Mouse (Mus musculus) MEL (cell line): Measurements from ENCODE around the gene Kdm6b. TPM values are rescaled to one million over a fixed set of nuclear protein-coding genes. Genes with fewer than 3 reads are reported as not detected.
A peak's percentile ranks its signal among the peaks of the same experiment; 100 is the strongest.

ENCODE experiments used
- DNase-seq: peaks from one replicate; pipeline ENCODE4 v3.0.0; 2011; ENCODE audit warnings: low read depth, low spot score
- H3K27ac ChIP-seq: 2 replicates; pipeline ENCODE4 v1.5.1; 2012; ENCODE audit warnings: low read depth, mild to moderate bottlenecking, control low read depth, low read length, moderate library complexity; ENCODE audit not compliant: control insufficient read depth
- H3K27me3 ChIP-seq, 2 experiments: fragments of 150-350 bp in 1 of 2; sonication (generic) in 1 of 2; 2 replicates each; pipeline ENCODE4 v1.6.1; 2012; ENCODE audit warnings: low read length in 2 of 2, mild to moderate bottlenecking in 2 of 2, improper control_type of control experiment in 1 of 2, moderate library complexity in 1 of 2; ENCODE audit not compliant: insufficient read depth in 2 of 2, control insufficient read depth in 1 of 2
- H3K36me3 ChIP-seq, 2 experiments: 2 replicates each; pipeline ENCODE4 v1.6.1; 2012 to 2014; ENCODE audit warnings: low read length in 2 of 2, improper control_type of control experiment in 1 of 2, inconsistent platforms in 1 of 2, mild to moderate bottlenecking in 1 of 2; ENCODE audit not compliant: insufficient read depth in 2 of 2, control insufficient read depth in 1 of 2
- H3K4me1 ChIP-seq, 2 experiments: fragments of 150-350 bp in 1 of 2; sonication (generic) in 1 of 2; 2 replicates each; pipeline ENCODE4 v1.6.1; 2012; ENCODE audit warnings: low read length in 2 of 2, improper control_type of control experiment in 1 of 2, mild to moderate bottlenecking in 1 of 2; ENCODE audit not compliant: insufficient read depth in 2 of 2, control insufficient read depth in 1 of 2
- H3K4me3 ChIP-seq, 2 experiments: fragments of 150-350 bp in 1 of 2; sonication (generic) in 1 of 2; 2 replicates each; pipeline ENCODE4 v1.5.1; 2012; ENCODE audit warnings: low read depth in 2 of 2, low read length in 2 of 2, mild to moderate bottlenecking in 2 of 2, moderate library complexity in 2 of 2, control low read depth in 1 of 2, improper control_type of control experiment in 1 of 2; ENCODE audit not compliant: control insufficient read depth in 1 of 2, insufficient read depth in 1 of 2
- H3K79me2 ChIP-seq: 2 replicates; pipeline ENCODE4 v1.6.1; 2012; ENCODE audit warnings: mild to moderate bottlenecking, low read length, moderate library complexity; ENCODE audit not compliant: control insufficient read depth, poor library complexity, insufficient read depth
- H3K9ac ChIP-seq: 2 replicates; pipeline ENCODE4 v1.6.1; 2012; ENCODE audit warnings: low read depth, mild to moderate bottlenecking, control low read depth, low read length, moderate library complexity; ENCODE audit not compliant: control insufficient read depth, poor library complexity, severe bottlenecking
- H3K9me3 ChIP-seq: fragments of 150-350 bp; sonication (generic); replicated peaks from 2 replicates; pipeline ENCODE4 v1.6.1; 2012; ENCODE audit warnings: mild to moderate bottlenecking, low read length, improper control_type of control experiment, moderate library complexity; ENCODE audit not compliant: insufficient read depth
- CHD1 ChIP-seq: IDR thresholded peaks from 2 replicates; pipeline ENCODE4 v1.6.1; 2012; ENCODE audit warnings: low read depth, mild to moderate bottlenecking, inconsistent platforms, low read length, improper control_type of control experiment
- CHD2 ChIP-seq: IDR thresholded peaks from 2 replicates; pipeline ENCODE4 v1.6.1; 2011; ENCODE audit warnings: low read length, improper control_type of control experiment
- CTCF ChIP-seq, 3 experiments: IDR thresholded peaks in 2 of 3; conservative IDR thresholded peaks in 1 of 3; 2 replicates each; pipeline ENCODE4 v1.5.1; 2011 to 2012; ENCODE audit warnings: low read length in 3 of 3, low read depth in 2 of 3, mild to moderate bottlenecking in 2 of 3, improper control_type of control experiment in 1 of 3, inconsistent platforms in 1 of 3, mixed read lengths in 1 of 3, moderate library complexity in 1 of 3; ENCODE audit not compliant: control insufficient read depth in 1 of 3, insufficient read depth in 1 of 3, poor library complexity in 1 of 3, severe bottlenecking in 1 of 3
- E2F4 ChIP-seq: IDR thresholded peaks from 2 replicates; pipeline ENCODE4 v1.6.1; 2011; ENCODE audit warnings: low read depth, low read length, improper control_type of control experiment, borderline replicate concordance
- EP300 ChIP-seq, 2 experiments: IDR thresholded peaks; 2 replicates each; pipeline ENCODE4 v1.6.1; 2011; ENCODE audit warnings: improper control_type of control experiment in 2 of 2, low read length in 2 of 2, low read depth in 1 of 2, mild to moderate bottlenecking in 1 of 2
- ETS1 ChIP-seq: IDR thresholded peaks from 2 replicates; pipeline ENCODE4 v1.6.1; 2012; ENCODE audit warnings: low read depth, mild to moderate bottlenecking, inconsistent platforms, low read length, improper control_type of control experiment, moderate library complexity
- GABPA ChIP-seq: IDR thresholded peaks from 2 replicates; pipeline ENCODE4 v1.6.1; 2012; ENCODE audit warnings: low read depth, mild to moderate bottlenecking, inconsistent platforms, low read length, improper control_type of control experiment, moderate library complexity
- GATA1 ChIP-seq: IDR thresholded peaks from 2 replicates; pipeline ENCODE4 v1.6.1; 2011; ENCODE audit warnings: low read depth, low read length, improper control_type of control experiment
- HCFC1 ChIP-seq: IDR thresholded peaks from 2 replicates; pipeline ENCODE4 v1.6.1; 2012; ENCODE audit warnings: low read depth, mild to moderate bottlenecking, inconsistent platforms, low read length, improper control_type of control experiment, moderate library complexity
- KAT2A ChIP-seq: conservative IDR thresholded peaks from 2 replicates; pipeline ENCODE4 v1.6.1; 2012; ENCODE audit warnings: low read depth, low read length, improper control_type of control experiment, inconsistent platforms
- MAFK ChIP-seq: IDR thresholded peaks from 2 replicates; pipeline ENCODE4 v1.6.1; 2011; ENCODE audit warnings: low read depth, mild to moderate bottlenecking, low read length, improper control_type of control experiment, borderline replicate concordance
- MAX ChIP-seq: IDR thresholded peaks from 2 replicates; pipeline ENCODE4 v1.6.1; 2011; ENCODE audit warnings: low read length, improper control_type of control experiment
- MAZ ChIP-seq: IDR thresholded peaks from 2 replicates; pipeline ENCODE4 v1.6.1; 2012; ENCODE audit warnings: low read depth, mild to moderate bottlenecking, inconsistent platforms, low read length, improper control_type of control experiment
- MEF2A ChIP-seq: IDR thresholded peaks from 2 replicates; pipeline ENCODE4 v1.6.1; 2014; ENCODE audit warnings: low read depth, mild to moderate bottlenecking, inconsistent platforms, low read length, improper control_type of control experiment; ENCODE audit not compliant: poor library complexity, insufficient replicate concordance, severe bottlenecking; ENCODE audit errors: extremely low read depth
- MXI1 ChIP-seq: IDR thresholded peaks from 2 replicates; pipeline ENCODE4 v1.6.1; 2011; ENCODE audit warnings: mild to moderate bottlenecking, low read depth, low read length, improper control_type of control experiment
- MYB ChIP-seq: IDR thresholded peaks from 2 replicates; pipeline ENCODE4 v1.6.1; 2011; ENCODE audit warnings: mild to moderate bottlenecking, low read depth, low read length, improper control_type of control experiment
- NELFE ChIP-seq: IDR thresholded peaks from 2 replicates; pipeline ENCODE4 v1.6.1; 2011; ENCODE audit warnings: low read depth, low read length, improper control_type of control experiment
- NRF1 ChIP-seq: IDR thresholded peaks from 2 replicates; pipeline ENCODE4 v1.6.1; 2014; ENCODE audit warnings: low read depth, mild to moderate bottlenecking, inconsistent platforms, low read length, improper control_type of control experiment, moderate library complexity; ENCODE audit not compliant: poor library complexity, insufficient read depth, severe bottlenecking
- POLR2A ChIP-seq, 2 experiments: IDR thresholded peaks; 2 replicates each; pipeline ENCODE4 v1.6.1; 2011 to 2012; ENCODE audit warnings: low read length in 2 of 2, mild to moderate bottlenecking in 2 of 2, control low read depth in 1 of 2, improper control_type of control experiment in 1 of 2, low read depth in 1 of 2, moderate library complexity in 1 of 2; ENCODE audit not compliant: control insufficient read depth in 1 of 2, insufficient read depth in 1 of 2, poor library complexity in 1 of 2
- POLR2AphosphoS2 ChIP-seq: IDR thresholded peaks from 2 replicates; pipeline ENCODE4 v1.6.1; 2011; ENCODE audit warnings: low read length, improper control_type of control experiment
- RAD21 ChIP-seq: IDR thresholded peaks from 2 replicates; pipeline ENCODE4 v1.6.1; 2011; ENCODE audit warnings: mild to moderate bottlenecking, low read depth, low read length, improper control_type of control experiment
- RCOR1 ChIP-seq: IDR thresholded peaks from 2 replicates; pipeline ENCODE4 v1.6.1; 2012; ENCODE audit warnings: low read depth, mild to moderate bottlenecking, inconsistent platforms, low read length, improper control_type of control experiment
- SIN3A ChIP-seq: IDR thresholded peaks from 2 replicates; pipeline ENCODE4 v1.6.1; 2012; ENCODE audit warnings: low read length, improper control_type of control experiment, inconsistent platforms
- TBP ChIP-seq: IDR thresholded peaks from 2 replicates; pipeline ENCODE4 v1.8.0; 2011; ENCODE audit warnings: low read depth, low read length, improper control_type of control experiment
- USF1 ChIP-seq: IDR thresholded peaks from 2 replicates; pipeline ENCODE4 v1.6.1; 2014; ENCODE audit warnings: low read depth, mild to moderate bottlenecking, inconsistent platforms, low read length, improper control_type of control experiment, moderate library complexity
- ZC3H11A ChIP-seq: IDR thresholded peaks from 2 replicates; pipeline ENCODE4 v1.6.1; 2012; ENCODE audit warnings: low read depth, mild to moderate bottlenecking, inconsistent platforms, low read length, improper control_type of control experiment
- ZKSCAN1 ChIP-seq: IDR thresholded peaks from 2 replicates; pipeline ENCODE4 v1.6.1; 2012; ENCODE audit warnings: low read depth, mild to moderate bottlenecking, inconsistent platforms, low read length, improper control_type of control experiment, moderate library complexity
- ZMIZ1 ChIP-seq: IDR thresholded peaks from 2 replicates; pipeline ENCODE4 v1.6.1; 2012; ENCODE audit warnings: low read depth, mild to moderate bottlenecking, inconsistent platforms, low read length, improper control_type of control experiment, moderate library complexity
- polyA plus RNA-seq, 2 experiments: library from polyadenylated mRNA; stranded (reverse) in 1 of 2; unstranded in 1 of 2; fragments of >175 nt in 1 of 2; fragments of >200 nt in 1 of 2; gene quantifications; 2 replicates each; pipeline versions ENCODE4 v1.2.1 to v1.2.4; 2012; ENCODE audit warnings: low replicate concordance in 2 of 2, low read depth in 1 of 2; ENCODE audit not compliant: insufficient read length in 2 of 2, insufficient read depth in 1 of 2, missing spikeins in 1 of 2
- total RNA-seq: library from RNA; depleted of rRNA; stranded (reverse); fragments of 300-350 nt; gene quantifications from 2 replicates; pipeline ENCODE4 v1.2.3, GENCODE M21; 2012

Kdm6b gene
- total and polyA plus RNA-seq, 3 experiments, result 5.8 to 43.4 (median 25.0) TPM

GRCm38 (mm10) chr11:69415327-69415667, 1.8 kb upstream of the Kdm6b start:
- H3K4me1 ChIP-seq, result peaks cover 17 to 46% of the 10 kb centered on the region in 2 experiments
- H3K4me3 ChIP-seq, result peak overlapping the region; percentile 75 to 90
- no peaks in the 10 kb centered on the region for H3K27me3 ChIP-seq
- peak overlapping the region; percentile 85 for H3K9ac ChIP-seq
- peak; percentile 55 for DNase-seq
- TF ChIP-seq RCOR1 (no peak), MAZ (0 out of 2 replicates have a peak, but pooled peaks have one; percentile 68), MEF2A (no peak), ZMIZ1 (0 out of 2 replicates have a peak, but pooled peaks have one; percentile 40), MXI1 (peak; percentile 61; the same call in 1 of the 2 replicates), HCFC1 (0 out of 2 replicates have a peak, but pooled peaks have one; percentile 6), CHD1 (peak; percentile 46; the same call in 1 of the 2 replicates), EP300 (IDR thresholded peaks at IDR 0.05; ENCODE audit: low read depth in 1 of 2, low read length in 2 of 2) (peak in 1 of 2 experiments; percentile 3; a peak in 1 of 4 replicates)
- TF ChIP-seq, all 39 proteins: peak for 6
- Histone ChIP-seq H3K36me3 (peaks cover 0 to 26% of the 10 kb centered on the region in 2 experiments; a peak in 2 of 4 replicates), H3K9me3 (no peaks in the 10 kb centered on the region), H3K27ac (peak overlapping the region; percentile 87), H3K79me2 (peaks cover 42% of the 10 kb centered on the region)

GRCm38 (mm10) chr11:69414421-69415326, 1.2 kb upstream of the Kdm6b start:
- peaks cover 47% of the 10 kb centered on the region for H3K79me2 ChIP-seq
- H3K9me3 ChIP-seq, result no peaks in the 10 kb centered on the region
- H3K27ac ChIP-seq, result peak overlapping the region; percentile 91
- peaks cover 17 to 46% of the 10 kb centered on the region in 2 experiments for H3K4me1 ChIP-seq
- H3K9ac ChIP-seq, result peak overlapping the region; percentile 85
- no peaks in the 10 kb centered on the region for H3K27me3 ChIP-seq
- peak overlapping the region; percentile 75 to 90 for H3K4me3 ChIP-seq
- DNase-seq, result peak; percentile 64
- peaks cover 0 to 26% of the 10 kb centered on the region in 2 experiments; a peak in 2 of 4 replicates for H3K36me3 ChIP-seq
- peak; percentile 54; the same call in 1 of the 2 replicates for TF ChIP-seq MAZ
- TF ChIP-seq TBP, result no peak
- peak in 1 of 2 experiments; percentile 37; a peak in 1 of 4 replicates for TF ChIP-seq POLR2A (IDR thresholded peaks at IDR 0.05; ENCODE audit: control insufficient read depth in 1 of 2, insufficient read depth in 1 of 2, low read depth in 1 of 2, low read length in 2 of 2, poor library complexity in 1 of 2)
- no peak for TF ChIP-seq POLR2AphosphoS2
- no peak for TF ChIP-seq ZKSCAN1
- TF ChIP-seq GATA1, result no peak
- TF ChIP-seq SIN3A, result no peak
- no peak for TF ChIP-seq NRF1
- no peak for TF ChIP-seq RCOR1
- TF ChIP-seq ZC3H11A, result no peak
- no peak for TF ChIP-seq NELFE
- no peak for TF ChIP-seq GABPA
- TF ChIP-seq USF1, result no peak
- no peak for TF ChIP-seq CTCF (IDR thresholded peaks at IDR 0.05 in 2 of 3, conservative IDR thresholded peaks at IDR 0.05 in 1 of 3; ENCODE audit: control insufficient read depth in 1 of 3, insufficient read depth in 1 of 3, low read depth in 2 of 3, low read length in 3 of 3, poor library complexity in 1 of 3, severe bottlenecking in 1 of 3)
- no peak for TF ChIP-seq CHD2
- no peak for TF ChIP-seq MAX
- TF ChIP-seq RAD21, result no peak
- TF ChIP-seq ETS1, result peak; percentile 48; the same call in 1 of the 2 replicates
- no peak for TF ChIP-seq HCFC1
- TF ChIP-seq E2F4, result no peak
- no peak for TF ChIP-seq MYB
- TF ChIP-seq ZMIZ1, result no peak
- peak in 1 of 2 experiments; percentile 59; a peak in 1 of 4 replicates for TF ChIP-seq EP300 (IDR thresholded peaks at IDR 0.05; ENCODE audit: low read depth in 1 of 2, low read length in 2 of 2)
- peak; percentile 45; the same call in 1 of the 2 replicates for TF ChIP-seq KAT2A
- no peak for TF ChIP-seq CHD1
- no peak for TF ChIP-seq MAFK
